12 mouse cellular contexts compared by ENCODE assay signal in the genomic region with DNA sequence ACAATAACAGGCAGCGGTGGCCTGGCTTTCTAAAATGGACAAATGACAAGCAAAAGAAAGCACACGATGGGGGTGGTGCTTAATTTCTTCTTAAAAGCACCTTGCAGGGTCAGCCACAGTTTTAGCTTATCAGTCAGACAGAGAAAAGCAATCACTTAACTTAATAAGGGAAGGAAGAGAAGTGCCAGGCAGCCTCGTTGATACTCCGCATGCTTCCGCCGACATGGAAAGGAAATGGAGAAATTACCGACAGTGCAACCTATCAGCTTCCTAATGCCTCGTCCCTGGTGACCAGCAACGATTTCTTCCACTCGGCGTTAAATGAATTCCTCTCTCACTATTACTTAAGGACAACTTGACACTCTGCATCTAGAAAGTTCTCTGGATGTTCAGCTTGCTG.
A peak's percentile ranks its signal among the peaks of the same experiment; 100 is the strongest.
DNase-seq lines count a peak whose midpoint lies in the region; ATAC-seq and TF ChIP-seq lines count a peak whose summit lies in the region.
"Had no signal": no experiment of that assay in that cellular context is flagged by ENCODE, and none has a peak within 500 bp of the region (broad histone marks: within the 10 kb centered on the region; RNA-seq: fewer than 3 reads in every experiment).

No protein-coding gene starts in this region.

- no peak overlapping the region for H3K4me3 ChIP-seq in gastrocnemius, adult 2 months
- H3K4me3 ChIP-seq in kidney, embryonic 16.5 days (ENCODE audit: low read length) = no peak overlapping the region
- H3K4me3 ChIP-seq: limb, embryonic 13.5 days had no signal

- peak overlapping the region; percentile 69 for H3K27ac ChIP-seq in gastrocnemius, adult 2 months
- no peak overlapping the region for H3K27ac ChIP-seq in kidney, embryonic 16.5 days (ENCODE audit: low read length)
- H3K27ac ChIP-seq: limb, embryonic 13.5 days had no signal

- no peak for TF ChIP-seq CTCF in gastrocnemius, adult 2 months (IDR thresholded peaks at IDR 0.05)

- no peaks in the 10 kb centered on the region for H3K9me3 ChIP-seq in kidney, embryonic 16.5 days (ENCODE audit: low read length)
- H3K9me3 ChIP-seq: limb, embryonic 13.5 days had no signal

- peaks cover 46% of the 10 kb centered on the region for H3K4me1 ChIP-seq in kidney, embryonic 16.5 days (ENCODE audit: insufficient read depth, low read length)

- ATAC-seq in kidney, embryonic 16.5 days (ENCODE audit: low FRiP score, low TSS enrichment) = no peak
- ATAC-seq in granulocyte monocyte progenitor cell, adult 5-6 weeks (replicated peaks; ENCODE audit: poor library complexity, severe bottlenecking) = peak; percentile 82
- ATAC-seq in megakaryocyte progenitor cell, adult 5-6 weeks (replicated peaks; ENCODE audit: poor library complexity) = peak; percentile 66

- no peak overlapping the region for H3K4me2 ChIP-seq in kidney, embryonic 16.5 days (replicated peaks; ENCODE audit: low read depth, low read length)
- H3K4me2 ChIP-seq: limb, embryonic 13.5 days had no signal

- intact Hi-C loops in gastrocnemius, adult 2 months (cut with DNase I) = loop anchor here (5.0 kb wide), 1 partner anchor 39 kb away; no protein-coding TSS in a partner anchor
- intact Hi-C loops in gastrocnemius, postnatal 36 days (cut with DNase I) = no loop called here

- H3K36me3 ChIP-seq in kidney, embryonic 16.5 days (ENCODE audit: insufficient read depth, low read length) = no peaks in the 10 kb centered on the region
- H3K36me3 ChIP-seq: limb, embryonic 13.5 days had no signal

- 0 out of 2 replicates have a peak overlapping the region, but pooled peaks have one; percentile 3 for H3K9ac ChIP-seq in kidney, embryonic 16.5 days (replicated peaks; ENCODE audit: low read length)
- H3K9ac ChIP-seq: limb, embryonic 13.5 days had no signal

- peak; percentile 4 for DNase-seq in gastrocnemius, adult 2 months
- no peak for DNase-seq in gastrocnemius, postnatal 36 days
- no peak for DNase-seq in kidney, postnatal 14 days
- no peak for DNase-seq in ovary, postnatal 14 days (ENCODE audit: low spot score)
- DNase-seq in kidney, adult 9 months = no peak
- DNase-seq: B cell, adult 2 months; kidney, adult 18-20 months; right cerebral cortex, postnatal 14 days had no signal

- H3K27me3 ChIP-seq in kidney, embryonic 16.5 days (ENCODE audit: insufficient read depth, low read length) = no peaks in the 10 kb centered on the region

- WGBS in kidney, embryonic 16.5 days = 51% methylated on average over 11 of the region's 11 CpGs
